Mouse (Mus musculus): ENCODE measurements around the gene Slc10a7.

The Slc10a7 gene

DNA sequence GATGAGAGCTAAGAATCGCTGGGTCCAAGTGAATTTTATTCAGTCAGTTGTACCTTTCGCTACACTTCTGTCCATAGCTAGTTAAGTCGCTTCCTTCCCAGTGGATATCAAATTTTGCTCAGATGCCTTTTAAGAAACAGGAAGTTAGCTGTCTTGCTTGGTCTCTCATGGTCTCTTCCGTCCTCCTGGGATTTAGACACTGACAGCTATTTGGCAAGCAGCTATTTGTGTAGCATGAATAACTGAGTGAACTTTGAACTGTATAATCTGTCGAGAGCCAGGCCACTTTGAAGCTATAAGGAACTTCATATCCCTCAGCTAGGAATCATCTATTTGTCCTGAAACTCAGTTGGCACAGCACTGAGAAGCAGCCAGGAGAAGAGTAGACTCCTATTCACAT is 117.5 kb downstream of the Slc10a7 start:
- DNase-seq = no peak

DNA sequence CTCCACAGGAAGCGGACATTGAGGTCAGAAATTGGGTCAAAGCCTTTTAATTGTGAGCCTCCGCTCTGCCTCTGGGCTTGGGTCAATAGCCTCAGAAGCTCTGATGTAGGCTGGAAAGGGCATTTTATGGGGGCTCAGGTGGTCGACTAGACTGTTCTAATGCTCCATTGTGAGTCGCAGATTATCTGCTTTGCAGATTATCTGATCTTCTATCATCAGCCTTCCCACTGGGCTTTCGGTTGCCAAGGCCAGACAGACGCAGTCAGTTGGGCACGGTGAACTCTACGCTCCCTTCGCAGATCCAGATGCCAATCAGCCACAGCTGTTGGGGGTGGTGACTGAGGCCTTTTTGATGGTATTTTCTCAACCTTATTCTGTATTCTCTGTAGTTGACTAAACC is 118.6 kb downstream of the Slc10a7 start:
- no peak for DNase-seq

- no peak for DNase-seq
Measured at GRCm38 (mm10) chr8:78630414-78631164, 121.4 kb downstream of the Slc10a7 start.

- no peak for DNase-seq
Measured at GRCm38 (mm10) chr8:78633012-78633411, 123.9 kb downstream of the Slc10a7 start.

- no peak for DNase-seq
Measured at GRCm38 (mm10) chr8:78634018-78634417, 124.9 kb downstream of the Slc10a7 start.

- DNase-seq = no peak
Measured at GRCm38 (mm10) chr8:78634523-78635240, 125.5 kb downstream of the Slc10a7 start.

GRCm38 (mm10) chr8:78635241-78635771 is 126.2 kb downstream of the Slc10a7 start:
- no peak for DNase-seq

DNA sequence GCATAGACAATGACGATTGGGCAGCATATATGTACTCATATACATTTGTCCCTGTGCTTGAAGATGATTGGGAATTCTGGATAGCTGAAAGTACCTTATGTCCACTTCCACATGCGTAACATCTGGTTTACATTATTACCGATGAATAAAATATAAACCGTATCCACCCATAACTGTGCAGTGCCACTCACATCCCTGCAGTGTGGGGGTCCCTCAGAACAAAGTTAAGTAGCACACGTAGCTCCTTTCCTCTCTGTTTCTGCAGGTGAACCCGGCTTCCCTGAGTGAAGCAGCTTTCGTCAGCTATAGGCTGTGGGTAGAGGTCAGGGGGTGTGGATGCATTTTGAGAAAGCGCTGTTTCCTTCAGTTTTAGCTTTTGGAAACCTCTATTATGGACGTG is 132.8 kb downstream of the Slc10a7 start:
- no peak for DNase-seq

DNA sequence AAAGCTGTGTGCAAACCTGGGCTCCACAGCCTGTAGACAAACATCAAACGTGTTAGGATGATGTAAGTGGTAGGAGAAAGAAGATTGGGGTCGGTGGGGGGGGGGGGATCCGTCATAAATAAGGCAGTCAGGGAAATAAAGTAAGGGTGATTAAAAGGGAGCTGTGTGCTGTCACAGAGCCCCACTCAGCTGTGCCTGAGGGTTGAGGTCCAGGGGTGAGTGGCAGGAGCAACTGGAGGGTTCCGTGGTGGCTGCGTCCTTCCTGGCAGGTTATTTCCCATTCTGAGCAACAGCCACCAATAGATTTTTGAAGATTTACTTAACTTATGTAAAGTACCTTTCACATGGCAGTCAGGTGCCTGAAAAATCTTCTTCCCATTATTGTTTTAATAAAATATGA is 133.2 kb downstream of the Slc10a7 start:
- DNase-seq = no peak

GRCm38 (mm10) chr8:78647000-78647656 is 138.0 kb downstream of the Slc10a7 start:
- no peak for DNase-seq

GRCm38 (mm10) chr8:78647846-78648245 is 138.7 kb downstream of the Slc10a7 start:
- DNase-seq = no peak

GRCm38 (mm10) chr8:78648918-78649317 is 139.8 kb downstream of the Slc10a7 start:
- DNase-seq = peak; percentile 35

DNA sequence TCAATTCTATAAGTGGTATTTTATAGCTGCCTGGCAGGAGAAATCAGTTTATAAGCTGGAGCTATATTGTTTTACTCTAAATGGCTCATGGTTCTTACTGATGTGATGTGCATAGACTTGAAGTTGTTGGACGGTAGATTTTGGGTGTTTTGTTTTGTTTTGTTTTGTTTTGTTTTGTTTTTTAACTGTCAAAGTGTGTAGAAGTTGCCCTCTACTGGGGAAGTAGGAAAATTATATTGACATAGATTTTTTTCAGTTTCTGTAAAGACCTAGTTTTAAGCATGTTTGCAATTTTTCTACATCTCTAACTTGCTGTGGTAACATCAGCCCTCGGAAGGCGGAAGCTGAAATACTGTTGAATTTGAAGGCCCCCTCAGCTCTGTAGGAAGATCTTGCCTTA is 142.5 kb downstream of the Slc10a7 start:
- no peak for DNase-seq

GRCm38 (mm10) chr8:78655351-78656045 is 146.4 kb downstream of the Slc10a7 start:
- DNase-seq = no peak

- DNase-seq = peak; percentile 41
Measured at GRCm38 (mm10) chr8:78656700-78657370, 147.7 kb downstream of the Slc10a7 start.

- DNase-seq = no peak
Measured at GRCm38 (mm10) chr8:78658172-78658571, 149.0 kb downstream of the Slc10a7 start.

GRCm38 (mm10) chr8:78659617-78660187 is 150.6 kb downstream of the Slc10a7 start:
- DNase-seq = no peak

DNA sequence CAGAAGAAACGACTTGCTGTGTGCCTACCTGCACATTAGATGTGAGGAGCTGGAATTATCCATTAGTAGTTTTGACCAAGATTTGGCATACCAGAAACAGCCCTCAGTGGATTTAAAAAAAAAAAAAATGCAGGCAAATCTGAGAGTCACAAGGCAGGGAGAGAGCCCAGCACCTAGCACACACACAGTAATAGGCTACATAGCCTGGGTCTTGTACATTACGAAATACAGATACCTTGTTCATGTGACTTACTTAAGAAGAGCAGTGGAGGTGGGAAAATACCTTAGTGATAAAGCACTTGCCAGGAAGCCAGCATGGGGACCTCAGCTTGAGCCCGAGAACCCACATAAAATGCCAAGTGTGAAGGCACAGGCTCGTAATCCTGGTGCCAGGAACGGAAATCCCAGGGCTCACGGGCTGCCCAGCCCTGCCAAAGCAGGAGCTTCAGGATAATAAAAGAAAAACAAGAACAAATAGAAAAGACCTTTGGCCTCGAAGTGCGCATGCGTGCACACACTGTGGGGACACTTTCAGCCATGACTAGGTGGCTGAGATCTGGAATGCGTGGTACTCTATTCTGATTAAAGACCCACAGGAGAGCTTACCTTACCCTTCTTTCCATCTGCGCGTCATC is 155.3 kb downstream of the Slc10a7 start:
- peak; percentile 22 for DNase-seq

DNA sequence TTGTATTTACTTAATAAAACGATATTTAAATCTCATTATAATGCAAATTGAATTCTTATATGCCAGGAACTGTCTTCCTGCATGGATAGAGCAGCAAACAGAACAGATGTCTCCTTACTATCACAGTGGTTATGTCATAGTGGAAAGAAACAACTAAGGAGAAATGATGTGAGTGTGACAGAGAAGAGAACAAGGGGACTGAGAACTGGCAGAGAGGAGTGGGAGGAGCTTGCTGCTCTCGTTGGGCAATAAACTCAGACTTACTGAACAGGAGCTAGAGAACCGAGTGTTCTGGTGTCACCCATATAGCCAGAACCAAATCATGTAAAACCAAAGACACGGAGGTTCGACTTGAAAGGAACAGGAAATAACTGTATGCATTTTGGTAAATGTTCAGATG is 158.3 kb downstream of the Slc10a7 start:
- no peak for DNase-seq

DNA sequence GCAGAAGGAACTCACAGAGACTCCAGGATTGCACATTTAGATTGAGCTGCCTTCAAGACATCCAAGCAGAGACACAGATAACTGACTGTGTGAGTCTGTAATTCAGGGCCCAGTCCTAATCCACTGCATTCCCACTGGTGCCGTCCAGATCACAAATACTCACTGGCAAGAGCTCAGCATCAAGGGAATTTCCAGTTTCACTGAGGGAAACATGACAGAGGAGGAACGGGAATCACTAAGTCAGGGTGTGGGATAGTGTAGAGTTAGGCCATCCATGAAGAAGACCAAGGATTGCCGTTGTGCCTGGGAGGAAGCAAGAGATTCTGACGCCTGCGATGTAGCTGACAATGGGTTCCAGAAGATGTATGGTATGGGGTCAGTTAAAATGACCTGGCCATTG is 159.1 kb downstream of the Slc10a7 start:
- no peak for DNase-seq

- DNase-seq = no peak
Measured at GRCm38 (mm10) chr8:78670241-78670640, 161.1 kb downstream of the Slc10a7 start.
